Mouse (Mus musculus) megakaryocyte, embryonic 14.5 days (primary cell): ENCODE measurements around the gene Plcxd2.

Experiments
- FLI1 ChIP-seq: IDR thresholded peaks from 2 replicates; pipeline ENCODE4 v1.6.1; 2012; ENCODE audit warnings: low read length, inconsistent platforms, mixed read lengths
- GATA1 ChIP-seq: IDR thresholded peaks from 3 replicates; pipeline ENCODE4 v1.6.1; 2012; ENCODE audit warnings: mixed read lengths, low read length, inconsistent platforms, borderline replicate concordance

DNA sequence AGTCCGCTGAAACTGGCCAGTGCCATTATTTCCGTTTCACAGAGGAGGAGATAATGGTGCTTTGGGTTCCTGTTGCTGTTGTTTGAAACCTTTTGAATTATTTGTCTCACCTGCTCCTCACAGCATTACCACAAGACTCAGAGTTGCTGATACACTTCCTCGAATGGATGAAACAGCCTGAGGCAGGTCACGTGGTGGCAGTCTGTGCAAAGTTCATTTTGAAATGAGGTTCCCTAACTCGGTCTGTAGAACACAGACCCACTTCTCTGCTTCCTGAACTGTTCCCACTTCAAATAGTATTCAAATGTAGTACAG is 845 bp upstream of the Plcxd2 start:
- no peak for TF ChIP-seq FLI1
- TF ChIP-seq GATA1 = no peak
